Mouse (Mus musculus) layer of hippocampus, adult 6 months (tissue): ENCODE data around the gene Trappc3. TPM values are rescaled to one million over a fixed set of nuclear protein-coding genes. Genes with fewer than 3 reads are reported as not detected.

Source experiments
- long read RNA-seq, 2 experiments: library from polyadenylated mRNA; unstranded; transcript quantifications; one replicate each; pipeline ENCODE4 v2.0.0; 2019 to 2020
- polyA plus RNA-seq: library from polyadenylated mRNA; unstranded; fragments of <200 nt; fragmentation: Nextera tagmentation; gene quantifications from 2 replicates; pipeline ENCODE4 v1.2.3, GENCODE M21; 2021

Trappc3 gene
- 42.6 and 54.1 TPM in 2 replicates for polyA plus RNA-seq
- long read RNA-seq, experiment 1, transcript Trappc3-201 (5 exons, 1,336 nt) = major isoform, 43 of 47 reads
- long read RNA-seq, experiment 1, partial matches to known transcripts = 2 of 47 reads
- long read RNA-seq, experiment 1, other reads (novel, unspliced or antisense) = 2 of 47 reads
- long read RNA-seq, experiment 2, transcript Trappc3-201 (5 exons, 1,336 nt) = major isoform, 136 of 149 reads
- long read RNA-seq, experiment 2, partial matches to known transcripts = 1 of 149 reads
- long read RNA-seq, experiment 2, other reads (novel, unspliced or antisense) = 12 of 149 reads

DNA sequence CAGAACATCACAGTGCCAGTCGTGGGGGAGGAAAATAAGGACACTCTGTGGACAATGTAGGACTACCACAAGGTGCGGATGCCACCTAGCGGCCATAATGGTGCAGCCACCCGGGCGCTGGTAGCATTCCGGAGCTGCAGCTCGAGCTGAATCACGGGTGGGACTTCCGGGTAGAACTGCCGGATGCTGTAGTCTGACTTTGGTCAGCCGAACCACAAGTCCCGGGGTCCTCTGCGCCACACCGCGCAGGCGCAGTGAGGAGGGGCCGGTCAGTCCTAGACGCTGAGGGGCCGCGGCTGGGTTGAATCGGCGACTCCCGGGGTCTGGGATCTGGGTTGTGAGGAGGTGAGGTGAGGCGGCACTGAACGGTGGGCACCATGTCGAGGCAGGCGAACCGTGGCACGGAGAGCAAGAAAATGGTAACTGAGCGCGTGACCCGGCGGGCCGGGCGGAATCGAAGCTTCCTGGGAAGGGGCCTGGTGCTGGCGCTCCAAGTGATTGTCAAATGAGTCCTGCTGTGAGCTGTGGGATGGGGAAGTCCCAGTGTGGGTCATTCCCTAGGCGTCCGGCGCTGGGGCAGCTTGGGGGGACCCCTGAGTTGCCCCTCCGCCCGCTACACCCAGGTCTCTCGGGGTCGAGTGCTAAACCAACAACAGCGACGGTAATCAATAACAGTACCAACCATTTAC, at the start of gene Trappc3:
TSS of gene Trappc3 (plus strand) at position 207 of the 689 bp plus-strand sequence.

DNA sequence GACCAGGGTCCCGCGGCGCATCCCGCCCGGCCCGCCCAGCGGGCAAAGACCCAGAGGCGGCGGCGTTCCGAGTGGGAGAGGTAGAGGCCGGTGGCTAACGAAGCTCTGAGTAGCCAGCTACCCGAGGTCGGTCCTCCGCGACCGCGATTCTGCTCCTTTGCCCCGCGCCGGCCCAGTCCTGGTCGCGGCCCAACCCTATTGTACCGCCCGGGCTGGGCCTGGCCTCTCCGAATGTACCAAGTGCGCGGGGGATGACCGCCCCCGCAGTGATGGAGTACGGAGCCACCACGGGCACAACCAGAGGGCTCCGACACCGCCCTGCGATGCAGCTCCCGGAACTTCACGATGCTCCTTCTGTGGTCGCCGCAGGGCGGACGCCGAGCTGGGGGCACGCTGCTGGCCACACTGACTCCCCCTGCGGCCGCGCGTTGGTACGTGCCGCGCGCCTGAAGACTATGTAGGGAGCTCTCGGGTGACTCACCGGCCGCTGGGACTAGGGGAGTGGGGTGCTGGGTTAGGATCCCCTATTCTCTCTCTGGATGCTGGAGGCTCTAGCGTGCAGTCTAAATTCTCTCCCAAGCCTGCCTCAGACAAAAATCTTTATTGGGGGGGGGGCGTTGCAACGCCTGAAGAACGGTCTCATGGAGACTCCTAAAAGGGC, 5.9 kb upstream of the Trappc3 start, which contains the start of gene Map7d1:
TSS of gene Map7d1 (minus strand) at position 213 of the 661 bp plus-strand sequence.

DNA sequence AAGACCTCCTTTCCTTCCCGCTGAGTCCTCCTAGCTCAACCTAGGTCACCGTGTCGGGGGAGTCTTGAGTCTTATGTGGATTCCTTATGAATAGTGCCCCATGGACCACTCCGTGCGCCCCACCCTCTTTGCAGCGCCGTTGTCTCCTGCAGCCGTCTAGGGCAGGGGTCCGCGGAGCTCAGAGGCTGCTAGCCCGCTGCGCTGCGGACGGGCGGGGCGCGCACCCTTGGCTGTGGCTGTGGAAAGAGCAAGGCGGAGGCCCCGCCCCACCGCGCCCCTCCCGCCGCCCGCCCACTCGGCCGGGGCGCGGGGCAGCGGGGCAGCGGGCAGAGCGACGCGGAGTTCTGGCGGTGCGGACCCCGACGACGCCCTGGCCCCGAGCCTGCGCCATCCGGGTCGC, 24.4 kb downstream of the Trappc3 start, which contains the start of gene Col8a2:
TSS of gene Col8a2 (plus strand) at position 302 of the 400 bp plus-strand sequence.

DNA sequence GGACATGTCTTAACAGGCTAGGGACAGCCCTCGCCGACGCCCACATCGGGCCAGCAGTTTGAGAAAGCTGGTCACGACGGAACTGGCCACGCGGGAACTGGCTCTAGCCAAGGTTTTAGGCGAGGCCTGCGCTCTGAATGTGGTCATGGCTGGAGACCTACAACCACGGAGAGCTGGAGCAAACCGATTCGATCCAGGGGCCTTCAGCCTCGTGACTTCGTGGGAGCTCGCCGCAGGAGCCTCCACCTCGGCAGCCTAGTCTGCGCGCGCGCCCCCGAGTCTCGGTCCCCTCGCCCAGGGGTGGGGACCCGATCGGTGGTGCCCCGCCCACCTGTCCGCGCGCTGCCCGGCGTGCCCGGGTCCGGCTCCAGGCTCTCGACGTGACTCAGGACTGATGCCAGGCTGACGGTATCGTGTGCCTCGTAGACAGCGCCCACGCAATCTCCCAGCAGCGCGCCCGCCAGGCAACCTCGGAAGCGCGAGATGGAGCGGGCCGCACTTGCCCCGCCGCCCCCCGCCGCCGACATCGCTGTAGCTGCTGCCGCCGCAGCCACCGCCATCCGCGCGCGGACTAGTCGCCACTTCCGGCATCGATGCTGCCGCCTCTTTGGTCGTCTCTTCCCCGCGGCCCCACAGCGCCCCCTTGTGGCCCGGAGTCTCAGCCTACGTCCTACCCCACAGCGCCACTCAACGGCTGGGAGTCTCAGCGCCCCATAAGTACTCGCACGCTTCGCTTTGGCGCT, 59.2 kb downstream of the Trappc3 start, which contains the start of gene Adprhl2:
TSS of gene Adprhl2 (minus strand) at position 593 of the 743 bp plus-strand sequence.

DNA sequence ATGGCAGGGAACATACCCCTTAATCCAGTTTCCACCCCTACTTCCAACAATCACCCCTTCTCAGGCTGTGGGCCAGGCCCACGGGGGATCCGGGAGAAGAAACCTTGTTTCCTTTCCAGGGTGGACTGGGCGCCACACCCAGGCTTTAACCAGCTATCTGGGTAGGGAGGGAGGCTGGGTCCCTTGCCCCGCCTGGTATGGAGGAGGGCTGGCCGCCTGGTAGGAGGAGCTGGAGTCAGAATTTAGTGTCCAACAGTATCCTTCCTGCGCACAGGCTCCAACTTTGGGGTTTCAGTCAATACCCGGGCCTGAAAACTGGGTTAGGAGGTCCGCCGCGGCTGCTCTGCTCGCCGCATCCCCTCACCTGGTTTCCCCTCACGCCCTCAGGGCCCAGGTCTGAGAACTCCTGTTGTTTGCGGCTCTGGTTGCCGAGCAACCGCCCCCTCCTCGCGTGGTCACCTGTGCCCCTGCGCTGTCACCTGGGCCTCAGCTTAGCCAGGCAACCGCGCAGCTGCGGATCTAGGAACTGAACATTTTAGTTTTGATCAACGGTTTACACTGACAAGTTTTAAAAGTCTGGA, 63.2 kb downstream of the Trappc3 start, which contains the start of gene Tekt2:
TSS of gene Tekt2 (minus strand) at position 408 of the 581 bp plus-strand sequence.

Other genes starting within 250 kb of the Trappc3 start
- 1.9 and 2.4 TPM in 2 replicates for gene Csf3r, start 237.8 kb upstream of the Trappc3 start, polyA plus RNA-seq
- 119 TPM in 2 replicates for gene Mrps15, start 215.4 kb upstream of the Trappc3 start, polyA plus RNA-seq
- gene Oscp1, start 203.8 kb upstream of the Trappc3 start, polyA plus RNA-seq = 67.8 and 74.8 TPM in 2 replicates
- gene Lsm10, start 165.7 kb upstream of the Trappc3 start, polyA plus RNA-seq = 34.3 and 36.3 TPM in 2 replicates
- gene Stk40, start 158.4 kb upstream of the Trappc3 start, polyA plus RNA-seq = 3.4 and 3.9 TPM in 2 replicates
- 6.8 and 9.5 TPM in 2 replicates for gene Eva1b, start 114.6 kb upstream of the Trappc3 start, polyA plus RNA-seq
- 0.49 and 0.69 TPM in 2 replicates for gene Sh3d21, start 98.8 kb upstream of the Trappc3 start, polyA plus RNA-seq
- gene Thrap3, start 59.6 kb upstream of the Trappc3 start, polyA plus RNA-seq = 36.5 and 50.9 TPM in 2 replicates
- 46.7 and 54.9 TPM in 2 replicates for gene Map7d1, start 6.0 kb upstream of the Trappc3 start, polyA plus RNA-seq
- 0.30 and 2.0 TPM in 2 replicates for gene Col8a2, start 24.5 kb downstream of the Trappc3 start, polyA plus RNA-seq
- 20.2 and 22.4 TPM in 2 replicates for gene Adprhl2, start 59.4 kb downstream of the Trappc3 start, polyA plus RNA-seq
- 0.24 and 0.63 TPM in 2 replicates for gene Tekt2, start 63.4 kb downstream of the Trappc3 start, polyA plus RNA-seq
- gene Ago3, start 167.2 kb downstream of the Trappc3 start, polyA plus RNA-seq = 11.1 and 11.3 TPM in 2 replicates
- 9.8 and 10.8 TPM in 2 replicates for gene Ago1, start 206.3 kb downstream of the Trappc3 start, polyA plus RNA-seq